Mouse (Mus musculus): ENCODE measurements around the gene Nwd1.
"Not testable (repeated sequence)": the region's sequence is repeated elsewhere in the genome, so short reads cannot be mapped to it uniquely, and the experiment has no call there.

The Nwd1 gene
- long read RNA-seq, experiment 1, result 0 reads
- long read RNA-seq, experiment 2, result 0 reads

- intact Hi-C loops (cut with DNase I), result no loop called here
Observed at GRCm38 (mm10) chr8:72646060-72646767, at the start of gene Nwd1. Nwd1 (plus strand) TSS chr8:72646711.

GRCm38 (mm10) chr8:72642885-72643284 is 3.6 kb upstream of the Nwd1 start:
- intact Hi-C loops (cut with DNase I), result no loop called here

GRCm38 (mm10) chr8:72644601-72645000 is 1.9 kb upstream of the Nwd1 start:
- intact Hi-C loops (cut with DNase I), result no loop called here

GRCm38 (mm10) chr8:72646768-72647143 is 245 bp downstream of the Nwd1 start:
- intact Hi-C loops (cut with DNase I), result no loop called here

- intact Hi-C loops (cut with DNase I), result no loop called here
Observed at GRCm38 (mm10) chr8:72650697-72651096, 4.2 kb downstream of the Nwd1 start.

- intact Hi-C loops (cut with DNase I), result no loop called here
Observed at GRCm38 (mm10) chr8:72654565-72655521, 8.3 kb downstream of the Nwd1 start.

- intact Hi-C loops (cut with DNase I), result no loop called here
Observed at GRCm38 (mm10) chr8:72655522-72655912, 9.0 kb downstream of the Nwd1 start.

- intact Hi-C loops (cut with DNase I), result no loop called here
Observed at GRCm38 (mm10) chr8:72659967-72660366, 13.5 kb downstream of the Nwd1 start.

GRCm38 (mm10) chr8:72664107-72664652 is 17.7 kb downstream of the Nwd1 start:
- intact Hi-C loops (cut with DNase I), result no loop called here

- intact Hi-C loops (cut with DNase I), result no loop called here
Observed at GRCm38 (mm10) chr8:72664757-72665156, 18.2 kb downstream of the Nwd1 start.

- intact Hi-C loops (cut with DNase I), result no loop called here
Observed at GRCm38 (mm10) chr8:72665405-72665804, 18.9 kb downstream of the Nwd1 start.

GRCm38 (mm10) chr8:72668925-72669324 is 22.4 kb downstream of the Nwd1 start:
- intact Hi-C loops (cut with DNase I), result no loop called here

- intact Hi-C loops (cut with DNase I), result no loop called here
Observed at GRCm38 (mm10) chr8:72672802-72673201, 26.3 kb downstream of the Nwd1 start.

GRCm38 (mm10) chr8:72674184-72674583 is 27.7 kb downstream of the Nwd1 start:
- intact Hi-C loops (cut with DNase I), result no loop called here

GRCm38 (mm10) chr8:72676436-72676835 is 29.9 kb downstream of the Nwd1 start:
- intact Hi-C loops (cut with DNase I), result no loop called here

GRCm38 (mm10) chr8:72676844-72677243 is 30.3 kb downstream of the Nwd1 start:
- intact Hi-C loops (cut with DNase I), result not testable (repeated sequence)

GRCm38 (mm10) chr8:72677331-72677730 is 30.8 kb downstream of the Nwd1 start:
- intact Hi-C loops (cut with DNase I), result no loop called here

- intact Hi-C loops (cut with DNase I), result loop anchor here (1.0 kb wide), 1 partner anchor 66 kb away; no protein-coding TSS in a partner anchor
Observed at GRCm38 (mm10) chr8:72680133-72680532, 33.6 kb downstream of the Nwd1 start.

- intact Hi-C loops (cut with DNase I), result no loop called here
Observed at GRCm38 (mm10) chr8:72682051-72682687, 35.7 kb downstream of the Nwd1 start.

- intact Hi-C loops (cut with DNase I), result no loop called here
Observed at GRCm38 (mm10) chr8:72683010-72683521, 36.6 kb downstream of the Nwd1 start.

GRCm38 (mm10) chr8:72683572-72684099 is 37.1 kb downstream of the Nwd1 start:
- intact Hi-C loops (cut with DNase I), result not testable (repeated sequence)
